Mouse (Mus musculus) lung, embryonic 16.5 days (tissue): ENCODE measurements around the gene Polr3a. TPM values are rescaled to one million over a fixed set of nuclear protein-coding genes. Genes with fewer than 3 reads are reported as not detected.
A peak's percentile ranks its signal among the peaks of the same experiment; 100 is the strongest.
"Not testable (repeated sequence)": the region's sequence is repeated elsewhere in the genome, so short reads cannot be mapped to it uniquely, and the experiment has no call there.

Source experiments
- ATAC-seq: fragments of 200-750 bp; cut with Nextera tagmentation; 2 replicates; pipeline ENCODE4 v1.8.0; 2017; ENCODE audit warnings: low read depth, mild to moderate bottlenecking, moderate library complexity
- H3K27ac ChIP-seq: fragments of 300-500 bp; sonication (generic); 2 replicates; pipeline ENCODE4 v1.5.1; 2014; ENCODE audit warnings: mild to moderate bottlenecking, control low read depth, low read length
- H3K27me3 ChIP-seq: fragments of 300-500 bp; sonication (generic); 2 replicates; pipeline ENCODE4 v1.6.1; 2014; ENCODE audit warnings: low read depth, low read length, mixed read lengths; ENCODE audit not compliant: control insufficient read depth, insufficient read depth
- H3K36me3 ChIP-seq: fragments of 300-500 bp; sonication (generic); 2 replicates; pipeline ENCODE4 v1.6.1; 2014; ENCODE audit warnings: low read length; ENCODE audit not compliant: control insufficient read depth, insufficient read depth
- H3K4me1 ChIP-seq: fragments of 300-500 bp; sonication (generic); replicated peaks from 2 replicates; pipeline ENCODE4 v1.6.1; 2014; ENCODE audit warnings: low read length, mixed read lengths; ENCODE audit not compliant: control insufficient read depth, insufficient read depth
- H3K4me2 ChIP-seq: fragments of 300-500 bp; sonication (generic); 2 replicates; pipeline ENCODE4 v1.6.1; 2014; ENCODE audit warnings: low read depth, low read length, control low read depth
- H3K4me3 ChIP-seq: fragments of 300-500 bp; sonication (generic); 2 replicates; pipeline ENCODE4 v1.5.1; 2014; ENCODE audit warnings: mild to moderate bottlenecking, low read length, control low read depth
- H3K9ac ChIP-seq: fragments of 300-500 bp; sonication (generic); 2 replicates; pipeline ENCODE4 v1.6.1; 2014; ENCODE audit warnings: low read length, control low read depth
- H3K9me3 ChIP-seq: fragments of 300-500 bp; sonication (generic); 2 replicates; pipeline ENCODE4 v1.6.1; 2016; ENCODE audit warnings: low read length; ENCODE audit not compliant: control insufficient read depth
- WGBS: fragments of 180-500 bp; shearing (Covaris S2); extraction: QIAGEN DNeasy Blood & Tissue Kit; methylation state at CpG from one replicate; pipeline ENCODE4 v1.1.7; 2014; 5-methylcytosine and 5-hydroxymethylcytosine counted together
- polyA plus RNA-seq: library from polyadenylated mRNA; unstranded; fragments of >200 nt; fragmentation: Nextera tagmentation; extraction: Ambion mirVana; gene quantifications from 2 replicates; pipeline ENCODE4 v1.2.1, GENCODE M21; 2015

The Polr3a gene
- polyA plus RNA-seq, 1 experiment from 2014 or later: 16.8 TPM

DNA sequence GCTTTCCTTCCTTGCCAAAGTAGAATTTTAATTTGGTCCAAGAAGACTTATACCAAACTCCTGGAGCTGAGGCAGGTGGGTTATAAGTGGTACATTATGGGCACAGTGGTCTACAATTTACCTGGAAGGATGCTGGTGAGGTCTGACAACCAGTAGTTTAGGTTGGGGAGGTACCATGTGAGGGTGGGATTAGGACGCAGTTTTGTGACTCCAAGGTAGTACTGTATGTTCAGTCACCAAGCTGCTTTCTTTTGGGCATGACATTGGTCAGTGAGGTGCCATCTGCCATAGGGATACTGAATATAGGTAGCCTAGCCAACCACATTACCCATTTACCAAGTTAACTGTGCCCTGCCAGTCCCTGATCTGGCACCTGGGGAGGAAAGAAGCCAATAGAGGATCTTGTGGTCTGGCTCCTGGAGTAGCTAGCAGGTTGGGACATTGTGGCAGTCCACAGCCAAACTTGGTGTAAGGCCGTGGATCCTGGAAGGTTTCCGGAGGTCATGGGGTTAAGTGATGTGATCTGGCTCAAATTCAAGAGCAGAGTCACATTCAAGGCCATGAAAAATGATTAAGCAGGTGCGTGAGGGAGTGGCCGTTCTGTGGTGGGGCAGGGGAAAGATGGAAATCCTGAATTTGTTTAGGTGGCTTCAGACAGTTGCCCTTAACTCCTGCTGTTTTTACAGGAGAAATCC lies 11.8 kb upstream of the Polr3a start:
- H3K4me2 ChIP-seq: no peak overlapping the region
- H3K27ac ChIP-seq: no peak overlapping the region
- ATAC-seq: no peak
- whole genome bisulfite sequencing: 52% methylated on average over 5 of the region's 5 CpGs
- H3K4me1 ChIP-seq: peaks cover 8% of the 10 kb centered on the region
- H3K27me3 ChIP-seq: no peaks in the 10 kb centered on the region
- no peaks in the 10 kb centered on the region for H3K9me3 ChIP-seq
- H3K9ac ChIP-seq: no peak overlapping the region
- H3K36me3 ChIP-seq: peaks cover 47% of the 10 kb centered on the region
- no peak overlapping the region for H3K4me3 ChIP-seq

DNA sequence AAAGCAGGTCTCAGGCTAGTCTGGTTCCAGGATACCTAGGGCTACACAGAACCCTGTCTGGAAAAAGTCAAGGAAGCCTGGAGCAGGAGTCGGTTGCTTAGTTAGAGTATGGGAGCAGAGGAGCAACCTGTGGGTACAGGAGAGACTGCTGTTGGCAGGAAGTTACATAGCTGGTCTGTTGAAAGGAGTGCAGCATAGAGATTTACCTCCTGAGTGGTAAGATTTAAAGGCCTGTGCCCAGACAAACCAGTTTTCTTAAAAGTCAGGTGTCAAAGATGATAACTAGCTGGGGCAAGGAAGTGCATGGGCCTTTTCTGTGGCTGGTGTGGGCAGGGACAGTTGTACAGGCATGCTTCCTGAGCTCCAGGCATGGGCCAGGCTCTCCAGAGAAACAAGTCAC lies 10.6 kb upstream of the Polr3a start:
- 93% methylated on average over 1 of the region's 1 CpGs for WGBS
- Histone ChIP-seq H3K4me1 (peaks cover 15% of the 10 kb centered on the region), H3K36me3 (peaks cover 57% of the 10 kb centered on the region), H3K4me3 (no peak overlapping the region), H3K27me3 (no peaks in the 10 kb centered on the region), H3K4me2 (no peak overlapping the region), H3K9me3 (no peaks in the 10 kb centered on the region), H3K27ac (no peak overlapping the region), H3K9ac (no peak overlapping the region)
- ATAC-seq: no peak

DNA sequence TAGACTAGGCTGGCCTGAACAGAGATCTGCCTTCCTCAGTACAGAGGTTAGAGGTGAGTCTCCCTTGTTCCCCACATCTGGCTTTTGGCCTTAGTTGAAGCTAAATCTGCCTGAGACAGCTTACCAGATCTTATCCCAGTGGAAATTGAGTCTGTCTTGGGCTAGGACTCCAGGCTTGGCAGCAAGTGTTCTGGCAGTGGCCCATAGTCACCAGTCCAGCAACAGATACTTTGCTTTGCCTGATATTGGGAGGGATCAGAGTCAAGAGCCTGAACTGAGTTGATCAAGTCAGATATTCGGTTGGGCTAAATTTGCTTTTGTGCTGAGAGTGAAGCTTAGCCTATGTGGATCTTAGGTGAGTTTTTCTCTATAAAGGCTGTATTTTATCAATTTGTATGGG lies 9.6 kb upstream of the Polr3a start:
- no peak overlapping the region for H3K4me3 ChIP-seq
- ATAC-seq: no peak
- no peaks in the 10 kb centered on the region for H3K9me3 ChIP-seq
- 85% methylated on average over 1 of the region's 1 CpGs for WGBS
- peaks cover 25% of the 10 kb centered on the region for H3K4me1 ChIP-seq
- H3K27me3 ChIP-seq: no peaks in the 10 kb centered on the region
- H3K36me3 ChIP-seq: peaks cover 62% of the 10 kb centered on the region
- no peak overlapping the region for H3K4me2 ChIP-seq
- no peak overlapping the region for H3K27ac ChIP-seq
- no peak overlapping the region for H3K9ac ChIP-seq

DNA sequence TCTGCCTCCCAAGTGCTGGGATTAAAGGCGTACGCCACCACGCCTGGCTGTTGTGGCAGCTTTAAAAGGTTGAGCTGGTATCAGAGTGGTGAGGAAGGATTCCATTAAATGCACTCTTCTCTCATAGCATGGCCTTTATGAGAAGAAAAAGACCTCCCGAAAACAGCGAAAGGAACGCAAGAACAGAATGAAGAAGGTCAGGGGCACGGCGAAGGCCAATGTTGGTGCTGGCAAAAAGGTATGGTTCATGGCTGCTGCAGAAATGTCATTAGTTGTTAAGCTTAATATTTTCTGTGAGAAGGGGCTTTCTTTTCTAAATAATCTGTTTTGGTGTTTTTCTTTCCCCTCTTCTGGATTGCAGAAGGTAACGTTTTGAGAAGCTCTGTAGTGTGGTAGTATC lies 6.4 kb upstream of the Polr3a start:
- Histone ChIP-seq H3K4me3 (no peak overlapping the region), H3K27ac (no peak overlapping the region), H3K27me3 (no peaks in the 10 kb centered on the region), H3K9me3 (no peaks in the 10 kb centered on the region), H3K4me2 (no peak overlapping the region), H3K36me3 (peaks cover 54% of the 10 kb centered on the region), H3K4me1 (peaks cover 21% of the 10 kb centered on the region), H3K9ac (no peak overlapping the region)
- 78% methylated on average over 9 of the region's 9 CpGs for WGBS
- no peak for ATAC-seq

DNA sequence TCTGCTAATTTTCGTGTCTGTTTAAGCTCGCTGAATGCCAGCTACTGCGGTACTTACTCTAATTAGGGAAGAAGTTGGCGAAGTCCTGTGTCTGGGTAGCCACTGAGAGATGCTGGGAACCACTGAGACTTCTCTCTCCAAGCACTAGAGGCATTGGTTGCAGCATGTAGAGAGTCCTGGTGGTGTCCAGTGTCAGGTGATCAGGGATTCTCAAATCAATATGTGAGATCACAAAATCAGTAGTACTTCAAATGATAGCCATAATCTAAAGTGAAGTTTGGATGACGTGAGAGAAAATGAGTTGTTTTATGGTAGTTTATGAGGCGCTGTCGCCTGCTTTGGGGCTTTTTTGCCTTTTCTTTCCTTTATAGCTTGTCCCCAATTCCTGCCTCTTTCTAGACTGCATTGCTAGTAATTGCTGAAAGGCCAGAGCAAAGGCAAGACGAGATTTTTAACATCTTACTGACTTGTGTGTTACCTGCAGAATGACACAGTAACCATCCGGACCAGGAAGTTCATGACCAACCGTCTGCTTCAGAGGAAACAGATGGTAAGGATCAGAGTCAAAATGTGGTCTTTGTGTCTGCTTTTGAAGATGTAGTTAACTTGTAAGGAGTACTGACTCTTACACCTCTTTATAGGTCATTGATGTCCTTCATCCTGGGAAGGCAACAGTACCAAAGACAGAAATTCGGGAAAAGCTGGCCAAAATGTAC lies 4.6 kb upstream of the Polr3a start:
- H3K27me3 ChIP-seq: no peaks in the 10 kb centered on the region
- no peaks in the 10 kb centered on the region for H3K9me3 ChIP-seq
- WGBS: 2% methylated on average over 11 of the region's 11 CpGs
- no peak for ATAC-seq
- H3K4me3 ChIP-seq: peak overlapping the region; percentile 78
- peak overlapping the region; percentile 98 for H3K9ac ChIP-seq
- peak overlapping the region; percentile 73 for H3K27ac ChIP-seq
- H3K36me3 ChIP-seq: peaks cover 36% of the 10 kb centered on the region
- peak overlapping the region; percentile 90 for H3K4me2 ChIP-seq
- peaks cover 21% of the 10 kb centered on the region for H3K4me1 ChIP-seq

DNA sequence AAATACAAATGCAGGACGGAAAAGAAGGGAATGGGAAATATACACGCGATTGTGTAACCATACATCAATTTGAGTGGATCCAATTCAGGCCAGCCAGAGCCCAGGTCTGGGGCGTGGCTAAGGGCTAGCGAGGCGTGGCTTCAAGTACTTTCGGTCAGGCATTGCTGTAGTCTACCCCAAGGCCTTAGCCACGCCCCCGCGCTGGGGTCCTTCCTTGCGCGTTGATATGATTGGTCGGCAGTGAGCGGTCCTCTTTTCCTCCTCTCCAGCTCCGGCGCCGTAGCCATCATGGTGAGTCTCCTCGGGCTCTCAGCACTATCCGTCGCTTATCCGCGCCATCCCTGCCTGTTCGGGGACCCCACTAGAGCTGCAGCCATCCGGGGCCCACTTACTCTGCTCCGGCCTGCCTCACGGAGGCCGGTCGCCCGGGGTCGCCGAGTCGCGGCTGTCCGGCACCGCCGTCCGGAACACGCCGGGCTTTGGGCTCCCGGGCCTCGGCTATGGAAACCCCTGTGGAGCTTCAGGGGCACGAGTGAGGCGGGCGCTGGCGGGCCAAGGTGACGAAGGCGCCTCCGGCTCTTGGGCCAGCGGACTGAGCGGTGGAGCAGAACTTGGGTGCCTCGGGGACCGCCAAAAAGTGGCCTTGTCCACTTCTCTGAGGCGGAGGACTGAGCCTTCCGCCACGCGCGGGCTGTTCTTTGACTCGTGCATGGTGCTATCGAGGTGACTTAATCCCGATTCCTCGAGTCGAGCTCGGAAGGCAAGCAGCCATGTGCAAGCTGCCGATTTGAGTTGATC lies 3.8 kb upstream of the Polr3a start:
- Histone ChIP-seq H3K36me3 (peaks cover 30% of the 10 kb centered on the region), H3K27me3 (no peaks in the 10 kb centered on the region), H3K27ac (peak overlapping the region; percentile 73), H3K4me1 (peaks cover 26% of the 10 kb centered on the region), H3K4me2 (peak overlapping the region; percentile 90), H3K9me3 (no peaks in the 10 kb centered on the region), H3K4me3 (peak overlapping the region; percentile 78), H3K9ac (peak overlapping the region; percentile 98)
- under 1% methylated on average over 64 of the region's 64 CpGs for WGBS
- peak; percentile 96 for ATAC-seq

DNA sequence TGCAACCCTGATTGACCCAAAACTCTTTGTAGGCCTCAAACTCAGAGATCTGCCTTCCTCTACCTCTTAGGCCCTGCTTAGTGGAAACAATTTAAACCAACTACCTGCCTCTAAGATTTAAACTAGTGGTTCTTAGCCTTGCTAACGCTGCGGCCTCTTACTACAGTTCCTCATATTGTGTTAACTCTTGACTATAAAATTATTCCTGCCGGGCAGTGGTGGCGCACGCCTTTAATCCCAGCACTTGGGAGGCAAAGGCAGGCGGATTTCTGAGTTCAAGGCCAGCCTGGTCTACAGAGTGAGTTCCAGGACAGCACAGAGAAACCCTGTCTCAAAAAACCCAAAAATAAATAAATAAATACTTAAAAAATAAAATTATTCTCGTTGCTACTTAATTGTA lies 2.9 kb upstream of the Polr3a start:
- WGBS: 85% methylated on average over 7 of the region's 7 CpGs
- peaks cover 24% of the 10 kb centered on the region for H3K36me3 ChIP-seq

DNA sequence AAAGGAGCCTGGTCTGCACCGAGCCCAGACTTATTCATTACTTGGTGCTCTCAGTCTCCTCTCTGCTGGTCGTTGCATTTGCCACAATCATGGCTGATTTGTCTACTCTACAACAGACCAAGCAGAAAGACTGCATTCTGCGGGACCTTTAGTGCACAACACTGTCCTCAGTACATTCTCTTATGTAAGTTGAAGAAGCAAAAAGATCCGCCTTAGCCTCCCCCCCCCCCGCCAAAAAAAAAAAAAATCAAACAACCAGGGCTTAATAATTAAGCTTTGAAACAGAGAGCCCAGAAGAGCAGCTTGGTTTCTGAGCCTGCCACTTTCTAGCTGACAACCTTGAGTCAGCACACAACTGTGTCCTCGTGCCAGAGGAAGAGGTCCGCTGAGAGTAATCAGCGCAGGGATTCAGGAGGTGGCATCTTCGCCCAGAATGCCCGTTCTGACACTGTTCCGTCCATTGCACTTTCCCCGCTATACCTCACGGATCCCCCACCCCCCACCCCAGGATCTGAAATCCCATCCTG lies 554 bp downstream of the Polr3a start:
- no peak for ATAC-seq
- H3K4me1 ChIP-seq: peaks cover 8% of the 10 kb centered on the region
- no peaks in the 10 kb centered on the region for H3K9me3 ChIP-seq

More for the DNA sequence above, 2.9 kb upstream of the Polr3a start:
- not testable (repeated sequence) for H3K27ac ChIP-seq, H3K27me3 ChIP-seq, H3K9me3 ChIP-seq, H3K9ac ChIP-seq, ATAC-seq, H3K4me2 ChIP-seq, H3K4me3 ChIP-seq
- H3K4me1 ChIP-seq: peaks cover 29% of the 10 kb centered on the region

DNA sequence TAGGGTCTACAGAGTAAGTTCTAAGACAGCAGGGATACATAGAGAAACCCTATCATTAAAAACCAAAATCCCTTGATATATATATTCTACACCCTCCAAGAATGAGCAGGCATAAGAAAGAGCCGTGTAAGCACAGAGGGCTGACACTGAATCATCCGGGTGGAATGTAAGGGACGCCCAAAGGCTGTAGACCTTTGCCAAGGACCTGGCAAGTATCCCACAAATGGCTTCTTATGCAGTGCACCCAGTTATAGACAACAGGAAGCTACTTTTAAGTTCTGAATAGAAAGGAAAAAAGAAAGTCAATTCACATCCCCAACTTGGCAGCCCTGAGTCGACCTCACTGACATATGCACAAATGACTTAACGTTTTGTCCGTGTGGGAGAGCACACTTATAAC lies 18.1 kb downstream of the Polr3a start:
- peaks cover 50% of the 10 kb centered on the region for H3K36me3 ChIP-seq
- no peak overlapping the region for H3K4me3 ChIP-seq
- WGBS: 81% methylated on average over 6 of the region's 6 CpGs
- H3K4me1 ChIP-seq: no peaks in the 10 kb centered on the region
- no peak for ATAC-seq
- no peak overlapping the region for H3K4me2 ChIP-seq
- no peaks in the 10 kb centered on the region for H3K27me3 ChIP-seq
- no peak overlapping the region for H3K9ac ChIP-seq
- H3K27ac ChIP-seq: no peak overlapping the region
- no peaks in the 10 kb centered on the region for H3K9me3 ChIP-seq

More for the DNA sequence above, 554 bp downstream of the Polr3a start:
- Histone ChIP-seq H3K36me3 (peaks cover 17% of the 10 kb centered on the region), H3K27ac (no peak overlapping the region), H3K9ac (peak overlapping the region; percentile 87), H3K27me3 (no peaks in the 10 kb centered on the region), H3K4me2 (peak overlapping the region; percentile 74), H3K4me3 (peak overlapping the region; percentile 92)
- 6% methylated on average over 13 of the region's 13 CpGs for WGBS
